Mouse (Mus musculus) spleen, adult 18-20 months (tissue): ENCODE measurements around the gene Sec31b.

Experiments used
- DNase-seq, 2 experiments: peaks; one replicate each; pipeline ENCODE4 v3.0.0; 2022; ENCODE audit warnings: mixed read lengths in 2 of 2

Gene Sec31b

DNA sequence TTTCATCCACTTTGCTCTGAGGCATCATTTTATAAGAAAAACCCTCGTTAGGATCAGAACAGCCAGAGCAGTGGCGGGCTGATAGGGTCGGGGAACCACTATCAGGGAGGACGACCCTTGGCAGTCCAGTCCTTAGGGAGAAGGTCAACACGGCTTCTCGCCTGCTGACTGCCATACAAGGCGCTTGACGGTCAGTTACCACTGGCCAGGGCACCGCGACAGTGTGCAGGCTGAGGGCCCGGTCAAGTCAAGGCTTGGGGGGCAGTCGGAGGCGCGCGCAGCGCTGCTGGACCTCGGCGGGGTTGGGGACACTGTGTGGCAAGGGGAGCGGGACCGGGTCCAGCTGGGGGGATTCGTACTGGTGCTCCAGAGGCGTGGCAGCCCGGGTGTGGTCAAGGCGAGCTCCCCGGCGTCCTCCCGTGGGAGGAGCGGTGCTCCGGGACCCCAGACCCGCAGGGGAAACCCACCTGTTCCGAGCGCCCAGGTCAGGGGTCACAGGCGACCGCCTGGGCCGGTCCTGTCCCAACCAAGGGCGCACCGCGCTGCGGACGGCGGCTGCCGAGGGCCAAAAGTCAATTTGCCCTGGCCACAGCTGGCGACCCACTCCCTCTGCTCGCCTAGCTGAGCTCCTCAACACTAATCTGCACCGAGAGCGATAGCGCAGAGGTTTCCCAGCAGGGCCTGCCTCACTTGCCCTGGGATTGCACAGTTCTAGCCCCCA lies at the start of gene Sec31b:
Gene Sec31b (minus strand): TSS at position 544 of the 721 bp plus-strand sequence.
- DNase-seq, result peak; percentile 14 to 30

DNA sequence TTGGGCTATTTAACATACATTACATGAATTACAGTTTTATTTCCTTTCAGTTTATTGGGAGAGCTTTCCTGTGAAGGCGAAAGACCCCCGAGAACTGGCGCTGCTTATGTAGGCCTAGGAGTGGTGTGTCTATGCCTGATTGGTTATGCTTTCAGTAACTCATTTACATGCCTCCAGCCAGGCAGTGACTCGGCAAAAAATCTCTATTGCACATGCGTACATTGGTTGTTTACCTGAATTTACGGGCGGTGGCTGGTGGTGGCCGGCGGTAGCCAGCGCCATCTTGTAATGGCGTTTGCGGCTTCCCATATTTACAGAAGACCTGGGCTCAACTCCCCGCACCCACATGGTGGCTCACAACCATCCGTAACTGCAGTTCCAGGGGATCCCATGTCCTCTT lies 48.5 kb upstream of the Sec31b start:
- DNase-seq, result no peak

DNA sequence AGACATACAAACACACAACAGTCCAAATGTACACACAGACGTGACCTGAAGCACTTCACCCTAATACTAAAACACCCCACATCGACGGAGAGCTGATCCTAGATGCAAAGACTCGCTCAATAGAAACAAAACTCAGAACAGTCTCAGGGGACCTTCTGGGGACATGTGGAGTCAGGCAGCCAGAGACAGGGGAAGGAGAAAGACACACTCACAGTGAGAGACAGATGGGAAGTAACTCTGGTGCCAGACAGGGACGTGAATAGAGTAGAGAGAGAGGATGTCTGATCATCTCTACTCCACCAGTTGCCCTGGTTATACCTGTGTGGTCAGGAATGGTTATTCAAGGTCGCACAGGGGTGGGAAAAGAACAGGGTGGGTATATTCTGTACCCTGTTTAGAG lies 46.0 kb upstream of the Sec31b start:
- no peak for DNase-seq

DNA sequence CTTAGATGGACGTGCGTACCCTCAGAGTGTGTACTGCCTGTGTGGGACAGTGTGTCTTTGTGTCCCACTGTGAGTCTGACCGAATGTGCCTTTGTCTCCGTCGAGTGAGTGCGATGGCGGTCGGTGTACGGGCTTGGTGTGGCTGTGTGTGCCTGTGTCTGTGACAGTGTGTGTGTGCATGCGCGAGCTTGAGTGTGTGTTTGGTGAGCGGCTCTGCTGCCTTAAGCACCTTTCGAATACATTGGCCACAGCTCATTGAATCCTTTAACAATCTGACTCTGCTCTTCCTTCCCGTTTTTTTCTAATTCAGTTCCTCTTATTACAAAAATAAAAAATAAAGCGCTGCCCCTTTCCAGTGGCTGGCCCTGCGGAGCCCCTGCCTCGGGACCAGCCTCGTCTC lies 45.3 kb upstream of the Sec31b start:
- peak; percentile 7 to 24 for DNase-seq

DNA sequence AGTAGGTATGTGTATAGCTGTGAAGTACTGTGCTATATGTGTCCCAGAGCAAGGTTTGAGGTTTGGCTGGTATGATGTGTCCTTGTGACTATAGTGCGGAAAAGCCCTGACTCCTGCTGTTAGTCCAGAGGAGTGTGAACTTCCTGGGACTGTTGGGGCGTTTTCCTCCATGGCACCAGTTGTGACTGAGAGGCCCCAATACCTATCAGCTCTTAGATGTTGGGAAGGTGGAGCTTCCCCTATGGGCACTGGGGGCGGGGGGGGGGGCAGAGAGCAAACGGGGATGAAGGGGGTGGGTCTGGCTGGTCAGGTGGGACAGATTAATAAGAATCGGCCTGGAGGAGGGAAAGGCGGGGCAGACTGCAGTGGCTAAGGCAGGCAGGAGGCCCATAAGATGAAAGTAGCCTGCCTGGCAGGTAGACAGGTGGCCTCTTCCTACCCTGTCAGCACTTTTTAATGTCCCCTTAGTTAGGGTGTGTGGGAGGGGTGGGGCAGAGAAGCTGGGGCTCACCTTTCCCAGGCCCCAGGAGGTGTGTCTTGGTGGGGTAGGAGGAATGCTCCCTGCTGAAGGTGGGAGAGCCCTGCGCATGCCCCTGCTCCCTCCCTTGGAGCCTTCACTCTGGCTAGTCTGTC lies 44.0 kb upstream of the Sec31b start:
- DNase-seq, result no peak

DNA sequence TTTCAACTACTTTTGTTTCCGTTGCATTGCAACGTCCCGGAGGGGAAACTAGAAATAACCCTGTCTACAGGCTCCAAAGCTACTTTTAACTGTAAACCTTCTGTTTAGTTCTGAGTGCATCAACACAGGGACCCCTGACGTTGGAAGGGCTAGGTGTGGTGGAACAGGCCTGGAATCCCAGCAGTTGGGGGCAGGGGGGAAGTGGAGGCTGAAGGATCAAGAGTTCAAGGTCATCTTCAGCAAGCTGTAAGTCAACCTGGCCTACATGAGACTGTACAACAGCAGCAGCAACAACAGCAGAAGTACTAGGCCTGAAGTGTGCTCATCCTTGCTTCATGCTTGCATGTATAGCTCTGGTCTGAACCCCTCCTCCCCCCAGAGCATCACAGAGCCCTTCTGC lies 42.4 kb upstream of the Sec31b start:
- DNase-seq, result no peak

DNA sequence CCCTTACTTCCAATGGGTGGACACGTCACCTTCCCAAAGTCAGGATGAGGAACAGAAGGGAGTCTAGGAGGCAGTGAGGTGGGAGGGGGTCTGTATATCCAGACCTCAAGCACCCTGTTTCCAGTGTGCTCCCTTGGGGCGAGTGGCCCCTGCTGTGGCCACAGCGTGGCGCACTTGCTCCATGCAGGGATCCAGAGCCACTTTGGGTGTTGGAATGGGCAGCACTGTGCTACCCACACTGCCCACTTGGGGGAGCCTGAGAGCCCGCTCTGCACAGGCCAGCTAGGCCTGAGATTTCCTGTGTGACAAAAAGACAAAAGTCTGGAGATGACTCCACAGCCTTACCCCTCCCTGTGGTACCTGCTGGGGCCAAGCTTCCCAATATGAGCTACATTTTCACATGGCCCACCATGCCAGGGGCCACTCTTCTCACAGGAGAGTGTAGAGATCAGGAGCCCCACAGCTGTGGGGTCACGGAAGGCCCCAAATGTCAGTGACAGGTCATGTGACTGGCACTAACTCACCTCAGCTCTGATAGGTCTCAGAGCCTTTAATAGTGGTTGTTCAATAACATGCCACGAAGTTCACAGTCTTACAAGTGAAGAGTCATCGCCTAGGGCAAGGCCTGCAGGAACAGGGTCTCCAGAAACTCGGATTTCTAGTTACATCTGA lies 37.1 kb upstream of the Sec31b start:
- DNase-seq, result peak; percentile 69 to 90

DNA sequence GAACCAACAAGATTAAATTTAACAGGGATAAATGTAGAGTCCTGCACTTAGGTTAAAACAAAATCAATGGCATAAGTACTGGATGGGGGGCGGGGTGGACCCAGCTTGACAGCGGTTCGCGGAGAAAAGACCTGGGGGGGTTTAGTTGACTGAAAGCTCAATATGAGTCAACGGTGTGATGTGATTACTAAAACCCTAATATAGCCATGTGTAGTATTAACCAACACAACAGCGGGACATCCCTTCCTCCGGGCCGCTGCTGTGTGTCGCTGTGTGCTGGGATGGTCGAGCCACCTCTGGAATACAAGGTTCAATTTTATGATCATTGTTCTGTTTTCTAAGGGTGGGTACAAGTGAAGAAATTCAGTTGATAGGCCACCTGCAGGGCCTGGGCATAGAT lies 36.4 kb upstream of the Sec31b start:
- DNase-seq, result no peak

DNA sequence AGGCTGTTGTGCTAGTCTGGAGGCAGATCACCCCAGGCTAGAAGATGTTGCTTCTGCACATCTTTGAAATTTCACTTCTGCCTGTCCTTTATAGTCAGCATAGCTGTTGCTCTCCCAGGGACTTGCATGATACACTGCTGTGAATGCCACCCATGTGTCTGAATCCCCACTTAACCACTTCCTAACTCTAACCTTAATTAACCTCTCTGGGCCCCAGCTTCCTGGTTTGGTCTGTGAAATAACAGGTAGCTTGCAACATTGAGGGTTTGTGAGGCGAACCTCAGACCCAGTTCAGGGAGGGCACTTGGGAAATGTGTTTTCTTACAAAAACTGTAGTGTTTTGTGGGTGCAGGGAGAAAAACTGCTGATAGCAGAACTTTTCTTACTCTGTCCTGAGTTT lies 32.4 kb upstream of the Sec31b start:
- no peak for DNase-seq

DNA sequence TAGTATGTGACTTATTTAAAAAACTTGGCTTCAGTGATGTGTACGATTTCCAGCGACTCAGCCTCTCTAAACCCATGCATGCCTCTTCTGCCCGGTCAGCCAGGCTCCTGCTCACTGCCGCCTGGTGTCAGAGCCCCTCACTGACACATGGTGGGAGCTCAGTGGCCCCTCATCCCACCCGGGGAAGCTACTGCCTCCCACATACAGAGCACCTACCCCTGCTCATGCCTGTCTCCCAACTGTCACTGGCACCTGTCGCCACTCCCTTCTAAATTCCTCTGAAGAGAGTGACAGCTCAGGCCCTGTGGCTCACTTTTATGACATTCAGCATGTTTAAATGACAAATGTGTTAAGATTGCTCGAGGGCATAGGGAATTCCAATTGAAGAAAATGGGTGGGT lies 30.6 kb upstream of the Sec31b start:
- DNase-seq, result no peak

DNA sequence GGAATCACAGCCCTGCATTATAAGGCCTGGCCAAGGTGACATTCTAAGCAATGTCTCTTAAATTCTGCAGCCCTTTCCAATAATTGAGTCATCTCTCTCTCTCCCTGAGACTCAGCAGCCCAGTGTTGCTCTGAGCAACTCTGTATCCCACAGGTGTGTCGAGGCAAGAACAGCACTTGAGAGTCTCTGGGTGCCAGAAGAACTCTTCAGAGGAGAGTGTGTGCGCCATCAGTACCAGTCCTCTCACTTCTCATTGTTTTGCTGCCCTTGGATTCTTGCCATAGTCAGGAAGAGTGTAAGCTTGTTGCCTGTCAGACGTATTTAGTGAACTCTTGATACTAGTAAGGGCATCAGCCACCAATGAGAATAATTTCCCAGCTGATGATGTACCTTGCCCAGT lies 22.1 kb upstream of the Sec31b start:
- DNase-seq, result no peak

DNA sequence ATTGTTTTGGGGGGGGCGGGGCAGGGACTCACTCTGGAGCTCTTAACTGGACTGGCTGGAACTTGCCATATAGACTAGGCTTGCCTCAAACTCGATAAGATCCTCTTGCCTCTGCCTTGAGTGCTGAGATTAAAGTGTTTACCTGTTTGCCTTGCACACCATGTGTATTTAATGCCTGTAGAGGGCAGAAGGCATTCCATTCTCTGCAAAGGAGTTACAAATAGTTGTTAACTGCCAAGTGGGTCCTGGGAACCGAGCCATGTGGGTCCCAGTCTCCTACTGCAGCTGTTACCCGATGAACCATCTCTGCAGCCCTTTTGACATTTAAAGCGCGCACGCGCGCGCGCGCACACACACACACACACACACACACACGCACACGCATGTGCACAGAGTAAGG lies 18.3 kb upstream of the Sec31b start:
- no peak for DNase-seq

DNA sequence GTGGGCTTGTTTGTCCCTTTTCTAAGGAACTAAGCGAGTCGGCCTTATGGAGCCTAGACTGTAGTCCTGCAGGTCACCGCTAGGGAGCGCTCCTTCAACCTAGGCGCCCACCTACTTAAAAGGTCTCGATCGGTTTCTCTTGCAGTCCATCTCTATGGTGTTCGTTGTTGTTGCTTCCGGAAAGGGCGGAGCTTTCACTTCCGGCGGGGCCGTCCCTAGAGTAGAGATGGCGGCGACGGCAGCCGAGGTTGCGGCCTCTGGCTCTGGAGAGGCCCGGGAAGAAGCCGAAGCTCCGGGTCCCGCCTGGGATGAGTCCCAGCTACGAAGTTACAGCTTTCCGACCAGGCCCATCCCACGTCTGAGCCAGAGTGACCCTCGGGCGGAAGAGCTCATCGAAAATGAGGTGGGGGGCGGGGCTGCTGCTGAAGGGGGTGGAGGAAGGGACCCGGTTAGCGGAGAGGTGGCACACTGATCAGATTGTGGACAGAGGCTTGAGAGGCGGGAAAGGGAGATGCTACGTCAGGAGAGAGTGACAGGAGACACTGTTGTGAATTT lies 17.1 kb upstream of the Sec31b start, which contains the start of gene Hif1an:
Gene Hif1an (plus strand): TSS at position 199 of the 555 bp plus-strand sequence.
- peak; percentile 87 to 93 for DNase-seq

DNA sequence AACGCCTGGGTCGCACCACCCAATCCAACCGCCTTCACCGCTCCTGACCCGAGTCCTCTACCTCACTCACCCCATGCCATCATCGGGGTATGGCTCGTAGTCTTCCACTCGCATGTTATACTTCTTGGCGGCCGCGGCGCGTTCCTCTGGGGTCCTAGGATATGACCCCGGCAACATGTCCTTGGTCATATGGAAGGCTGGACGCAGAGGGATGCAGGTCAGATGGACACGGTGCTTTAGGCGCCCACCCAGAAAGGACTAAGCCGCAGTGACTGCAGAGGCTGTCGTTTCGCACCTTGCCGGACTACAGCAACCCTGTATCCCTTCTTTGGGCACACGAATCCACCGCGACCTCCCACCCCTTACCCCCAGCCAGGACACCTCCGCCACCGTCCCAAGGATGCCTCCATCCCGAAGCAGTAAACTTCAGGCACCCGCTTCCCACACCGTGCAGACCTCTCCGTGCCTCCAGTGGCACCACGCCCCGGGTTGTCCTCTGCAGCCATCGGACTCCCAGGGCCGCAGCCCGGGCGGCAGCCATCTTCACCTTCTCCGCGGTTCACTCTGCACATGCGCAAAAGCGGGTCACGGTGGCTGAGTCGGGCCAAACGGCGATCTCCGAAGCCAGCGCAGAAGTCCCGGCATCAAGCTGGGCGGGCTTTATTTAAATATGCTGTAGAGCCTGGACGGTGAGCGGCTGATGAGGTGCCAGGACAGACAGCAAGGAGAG lies 9.4 kb upstream of the Sec31b start, which contains the start of gene Ndufb8:
Gene Ndufb8 (minus strand): TSS at position 580 of the 730 bp plus-strand sequence.
- peak; percentile 88 to 92 for DNase-seq

DNA sequence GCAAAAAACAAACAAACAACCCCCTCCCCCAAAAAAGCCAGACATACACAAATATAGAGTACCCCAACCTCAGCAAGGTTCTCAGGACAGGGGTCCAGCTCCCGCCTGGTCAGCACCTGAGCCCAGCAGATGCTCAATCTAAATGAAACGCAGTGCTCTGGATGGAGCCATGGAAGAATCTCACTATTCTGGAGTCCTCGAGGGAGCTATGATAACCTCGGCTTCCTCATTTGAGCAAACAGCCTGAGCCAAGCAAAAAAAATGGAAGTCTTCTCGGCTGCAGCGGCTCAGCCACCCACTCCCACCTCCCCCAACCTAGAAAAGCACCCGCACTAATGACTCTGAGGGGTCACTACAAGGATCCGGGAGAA lies 8.8 kb upstream of the Sec31b start:
- DNase-seq, result no peak

DNA sequence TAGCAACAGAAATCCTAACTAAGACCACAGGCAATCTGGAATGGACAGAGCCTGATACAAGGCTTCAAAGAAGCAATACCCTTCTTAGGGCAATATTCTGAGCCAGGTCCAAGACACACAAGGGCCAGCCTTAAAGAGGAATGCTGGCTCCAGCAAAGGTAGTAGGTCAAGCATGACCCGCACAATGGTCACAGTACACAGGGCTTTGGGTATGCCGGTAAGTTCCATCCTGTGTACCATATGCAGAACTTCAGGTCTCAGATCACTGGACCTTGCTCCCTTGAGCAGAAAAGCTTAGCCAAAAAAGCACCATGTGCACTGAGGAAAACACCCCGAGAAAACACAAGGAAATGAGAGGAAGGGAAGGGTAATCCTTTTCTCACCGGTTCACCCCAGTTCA lies 7.6 kb upstream of the Sec31b start:
- DNase-seq, result no peak

DNA sequence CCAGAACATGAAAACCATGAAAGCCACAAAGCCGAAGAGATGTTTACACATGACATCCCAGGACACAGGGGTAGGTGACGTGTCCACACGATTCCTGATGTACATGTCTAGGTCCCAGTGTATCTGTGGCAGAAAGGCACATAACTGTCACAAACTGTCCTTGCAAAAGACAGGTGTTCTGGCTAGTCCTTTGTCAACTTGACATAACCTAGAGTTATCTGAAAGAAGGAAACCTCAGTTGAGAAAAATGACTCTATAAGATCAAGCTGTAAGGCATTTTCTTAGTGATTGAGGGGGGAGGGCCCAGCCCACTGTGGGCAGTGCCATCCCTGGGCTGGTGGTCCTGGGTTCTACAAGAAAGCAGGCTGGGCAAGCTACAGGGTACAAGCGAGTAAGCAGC lies 7.1 kb upstream of the Sec31b start, which contains the start of gene Gm20538:
Gene Gm20538 (minus strand): TSS at position 101 of the 400 bp plus-strand sequence.
- DNase-seq, result no peak

DNA sequence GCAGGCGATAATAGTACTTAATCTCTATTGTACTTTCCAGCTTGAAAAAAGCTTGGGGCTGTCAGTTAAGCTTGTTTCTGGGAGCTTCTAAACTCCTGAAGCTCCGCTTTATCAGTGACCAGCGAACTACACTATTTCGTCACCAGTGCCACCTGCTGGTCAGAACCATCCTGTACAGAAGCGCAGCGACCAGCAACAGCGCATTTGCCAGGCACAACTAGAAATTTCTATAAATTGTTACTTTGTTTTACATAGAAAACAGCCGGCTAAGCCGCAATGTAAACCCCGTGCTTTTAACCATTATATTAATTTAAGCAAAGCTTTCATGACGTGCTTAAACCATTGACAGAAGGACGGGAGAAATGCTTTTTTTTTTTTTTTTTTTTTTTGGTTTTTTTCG lies 889 bp downstream of the Sec31b start:
- peak; percentile 27 to 76 for DNase-seq

DNA sequence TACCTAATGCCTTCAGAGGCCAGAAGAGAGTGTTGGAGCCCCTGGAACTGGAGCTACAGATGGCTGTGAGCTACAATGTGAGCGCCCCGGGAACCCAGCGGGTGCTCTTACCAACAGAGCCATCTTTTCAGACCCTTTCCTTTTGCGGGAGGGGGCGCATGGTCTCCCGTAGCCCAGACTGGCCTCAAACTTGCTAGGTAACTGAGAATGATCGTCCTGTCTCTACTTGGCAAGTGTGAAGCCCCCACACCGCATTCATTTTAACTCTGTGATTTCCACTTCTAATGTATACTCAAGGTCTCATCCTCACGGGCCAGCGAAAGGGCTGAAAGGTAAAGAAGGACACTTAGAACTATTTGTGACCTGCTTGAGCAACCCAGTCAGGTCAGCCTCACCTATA lies 1.3 kb downstream of the Sec31b start:
- DNase-seq, result no peak

DNA sequence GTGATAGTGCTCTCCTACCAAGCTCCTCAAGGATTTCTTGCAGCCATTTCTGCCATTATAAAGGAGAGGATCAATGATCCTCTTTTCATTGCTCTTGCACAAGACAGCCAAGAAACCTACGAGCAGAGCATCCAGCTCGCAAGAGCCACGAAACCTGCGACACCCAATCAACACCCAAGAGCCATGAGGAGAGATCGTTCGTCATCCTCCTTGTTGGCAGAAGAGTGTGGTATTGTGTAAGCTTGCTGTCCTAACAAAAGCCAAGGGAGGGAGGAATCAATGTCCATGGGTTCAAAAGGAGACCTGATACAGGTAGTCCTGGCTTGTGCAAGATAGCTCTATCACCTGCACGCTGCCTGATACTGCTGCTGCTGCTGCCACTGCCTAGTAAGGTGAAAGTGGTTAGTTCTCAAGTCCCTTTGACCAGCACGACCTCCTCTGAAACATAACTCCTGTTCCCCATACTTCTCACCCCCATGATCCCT lies 2.9 kb downstream of the Sec31b start:
- DNase-seq, result no peak

DNA sequence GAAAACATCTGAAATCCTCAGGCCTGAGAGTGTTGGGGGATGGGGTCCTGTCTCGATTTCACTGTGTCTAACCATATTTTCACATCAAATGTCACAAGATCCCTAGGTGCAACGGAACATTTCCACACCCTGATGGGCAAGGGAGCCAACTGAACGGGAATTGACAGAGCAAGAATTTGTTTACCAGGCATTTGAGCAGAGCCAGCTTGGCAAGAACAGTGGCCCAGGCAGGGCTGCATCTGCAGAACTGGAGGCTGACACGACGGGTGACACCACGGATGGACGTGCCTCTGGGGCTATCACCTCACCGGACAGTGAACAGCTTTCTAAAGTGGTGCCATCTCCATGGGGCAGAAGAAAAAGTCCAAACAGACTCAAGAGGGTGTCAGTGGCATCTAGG lies 8.2 kb downstream of the Sec31b start:
- no peak for DNase-seq

DNA sequence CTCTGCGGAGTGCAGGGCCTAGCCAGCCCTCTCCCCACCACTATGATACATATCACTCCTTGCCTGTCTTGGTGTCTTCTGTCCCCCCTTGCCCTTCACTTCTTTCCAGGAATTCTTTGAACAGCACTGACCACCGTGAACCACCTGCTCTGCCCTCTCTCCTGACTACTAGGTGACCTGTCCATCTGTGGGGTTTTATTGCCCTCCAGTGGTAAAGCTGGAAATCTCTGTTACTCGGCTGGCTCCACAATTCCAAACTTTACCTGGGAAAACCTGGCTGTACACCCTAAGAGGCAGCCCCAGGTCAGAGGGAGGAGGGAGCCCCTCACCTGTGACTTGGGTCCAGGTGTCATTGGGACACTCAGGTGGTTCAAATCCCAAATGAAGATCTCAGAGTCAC lies 10.3 kb downstream of the Sec31b start:
- no peak for DNase-seq

DNA sequence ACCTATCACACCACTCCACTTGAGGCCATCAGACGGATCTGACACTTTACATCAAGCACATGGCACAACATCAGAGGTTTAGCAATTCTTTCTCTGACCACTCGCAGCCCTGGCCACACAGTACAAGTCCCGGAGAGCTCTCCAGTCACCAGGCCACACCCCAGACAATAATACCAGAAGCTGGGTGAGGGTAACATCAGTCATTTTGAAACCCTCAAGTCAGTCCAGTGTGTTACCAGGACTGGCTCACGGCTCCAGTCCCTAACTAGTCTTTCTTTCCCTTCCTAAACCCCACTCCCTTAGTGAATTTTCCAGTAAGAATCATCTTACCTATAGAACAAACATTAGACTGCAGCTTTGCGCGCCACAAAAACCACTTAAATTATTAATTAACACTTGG lies 15.6 kb downstream of the Sec31b start:
- DNase-seq, result no peak
